Mouse (Mus musculus) megakaryocyte progenitor cell, adult 5-6 weeks (primary cell): Measurements from ENCODE around the gene Bcr. TPM values are rescaled to one million over a fixed set of nuclear protein-coding genes. Genes with fewer than 3 reads are reported as not detected.
A peak's percentile ranks its signal among the peaks of the same experiment; 100 is the strongest.

ENCODE experiments used
- ATAC-seq: replicated peaks from 2 replicates; pipeline ENCODE4 v1.8.0; 2016; ENCODE audit warnings: mild to moderate bottlenecking, moderate TSS enrichment, inconsistent platforms; ENCODE audit not compliant: poor library complexity
- total RNA-seq, 2 experiments: library from RNA; stranded (forward) in 1 of 2; stranded (reverse) in 1 of 2; fragments of 157-497, 149-512 nt in 1 of 2; fragments of 200-1000 nt in 1 of 2; gene quantifications; 2 replicates each; pipeline versions ENCODE4 v1.2.3 to v1.2.4; 2015 to 2017

Bcr gene
- total RNA-seq, 2 experiments from 2014 or later: 18.6 to 28.2 TPM

DNA sequence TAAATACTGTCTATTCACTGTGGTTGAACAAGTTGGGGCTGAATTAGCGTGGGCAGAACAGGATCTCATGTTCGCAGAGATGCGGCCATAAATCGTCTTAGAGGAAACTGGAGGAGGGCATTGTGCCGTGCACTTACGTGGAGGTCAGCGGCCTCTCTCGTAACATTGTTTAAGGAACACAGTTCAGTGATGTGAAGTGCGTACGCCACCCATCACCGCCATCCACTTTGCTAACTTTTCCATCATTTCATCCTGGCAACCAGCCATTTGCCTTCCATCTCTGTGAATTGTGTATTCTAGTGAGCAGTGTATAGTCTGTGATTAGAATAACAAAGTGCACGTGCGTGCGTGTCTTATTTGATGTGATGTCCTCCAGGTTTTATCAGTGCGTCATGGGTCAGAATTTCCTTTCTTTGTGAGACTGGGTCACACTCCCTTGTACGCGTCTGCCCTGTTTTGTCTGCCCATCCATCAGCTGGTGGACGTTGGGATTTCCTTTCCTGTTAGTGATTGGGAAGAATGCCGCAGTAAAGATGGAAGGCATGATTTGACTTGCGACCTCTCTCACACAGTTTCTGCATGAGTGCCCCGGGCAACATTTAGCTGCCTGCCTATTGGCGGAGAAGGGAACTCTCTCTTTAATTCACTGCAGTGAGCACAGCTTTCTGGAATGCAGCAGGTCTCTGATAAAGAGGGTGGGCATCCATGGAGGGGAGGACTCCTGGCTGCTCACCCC lies 33.0 kb downstream of the Bcr start:
- peak; percentile 10; the same call in 1 of the 2 replicates for ATAC-seq

DNA sequence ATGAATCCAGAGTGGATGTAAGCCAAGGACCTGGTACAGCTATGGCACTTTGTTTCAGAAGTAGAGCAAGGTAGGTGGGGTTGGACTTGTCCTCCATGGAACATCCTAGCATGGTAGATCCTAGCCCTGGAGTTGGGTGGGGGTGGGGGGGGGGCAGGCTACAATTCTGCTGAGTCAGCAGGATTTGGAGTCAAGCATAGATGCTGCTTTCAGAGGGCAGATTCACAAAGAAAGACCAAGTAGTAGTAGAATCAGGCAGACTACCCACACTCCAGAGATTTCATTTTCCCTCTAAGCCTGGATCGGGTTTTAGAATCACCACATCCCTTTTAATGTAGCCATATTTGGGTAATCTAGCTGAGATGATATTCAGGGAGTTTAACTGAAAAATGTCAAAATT lies 33.9 kb downstream of the Bcr start:
- ATAC-seq: no peak

DNA sequence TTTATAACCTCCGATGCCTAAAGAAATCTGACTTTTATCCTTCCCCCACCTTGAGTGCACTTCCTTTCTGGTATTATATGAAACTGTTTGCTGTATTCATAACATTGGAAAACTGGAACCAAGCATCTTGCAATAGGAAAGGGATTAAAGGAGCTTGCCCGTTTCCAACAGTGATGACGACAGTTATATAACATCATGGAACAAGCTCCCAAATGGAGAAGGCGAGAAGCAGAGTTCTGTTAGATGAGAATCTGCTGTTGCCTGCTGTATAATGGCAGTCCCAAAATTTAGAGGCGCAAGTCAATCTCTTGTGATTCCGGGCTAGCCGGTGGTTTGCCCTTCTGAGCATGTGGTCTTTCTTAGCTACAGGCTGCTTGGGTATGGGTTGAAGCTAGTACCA lies 34.8 kb downstream of the Bcr start:
- ATAC-seq: no peak

DNA sequence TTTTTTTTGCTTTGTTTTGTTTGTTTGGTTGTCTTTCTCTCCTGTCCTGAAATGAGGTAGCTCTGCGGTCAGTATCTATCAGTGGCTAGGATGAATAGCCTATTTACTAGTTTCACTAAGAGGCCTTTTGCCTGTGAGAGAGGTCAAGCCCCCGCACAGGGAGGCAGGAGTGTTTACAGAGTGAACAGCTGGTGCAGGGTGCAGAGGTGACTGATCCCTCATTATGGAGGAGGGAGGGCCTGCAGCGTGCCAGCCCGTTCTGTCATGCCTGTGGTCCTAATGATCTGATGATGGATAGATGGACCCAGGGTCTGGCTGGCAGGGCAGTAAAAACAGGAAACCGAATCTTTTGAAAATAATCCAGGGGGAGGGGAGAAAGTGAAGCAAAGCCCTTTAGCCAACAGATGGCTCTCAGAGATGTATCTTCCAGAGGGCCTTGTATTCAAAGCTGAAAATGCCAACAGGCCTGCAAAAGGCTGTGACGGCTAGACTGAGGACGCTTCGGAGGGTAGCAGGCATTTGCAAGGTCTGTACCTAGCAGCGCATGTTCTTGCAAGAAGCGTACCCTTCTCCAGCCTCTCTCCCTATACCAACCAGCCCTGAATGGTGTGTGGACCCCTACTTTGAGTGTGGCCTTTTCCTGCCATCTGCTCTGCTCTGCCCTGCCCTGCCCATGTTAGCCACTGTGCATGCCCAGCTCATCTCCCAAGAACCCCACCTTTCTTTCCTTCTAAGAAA lies 38.2 kb downstream of the Bcr start:
- no peak for ATAC-seq

DNA sequence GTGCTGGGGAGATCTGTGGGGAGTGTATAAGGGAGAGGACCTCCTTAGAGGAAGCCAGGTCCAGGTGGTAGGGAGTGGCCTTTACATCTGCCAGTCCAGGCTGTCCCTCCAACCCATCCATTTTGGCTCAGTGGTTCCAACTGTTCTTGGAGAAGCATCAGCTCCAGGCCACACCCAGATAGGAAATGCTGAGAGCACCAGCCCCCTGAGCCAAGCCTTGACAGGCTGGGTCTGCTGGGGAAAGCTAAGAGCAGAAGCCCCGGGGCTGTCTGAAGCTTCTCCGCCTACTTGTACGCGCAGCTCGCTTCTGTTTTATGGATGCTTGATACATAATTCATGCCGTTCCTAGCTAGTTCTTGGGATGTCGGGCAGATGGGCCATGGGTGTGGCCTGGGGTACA lies 39.9 kb downstream of the Bcr start:
- ATAC-seq: no peak

DNA sequence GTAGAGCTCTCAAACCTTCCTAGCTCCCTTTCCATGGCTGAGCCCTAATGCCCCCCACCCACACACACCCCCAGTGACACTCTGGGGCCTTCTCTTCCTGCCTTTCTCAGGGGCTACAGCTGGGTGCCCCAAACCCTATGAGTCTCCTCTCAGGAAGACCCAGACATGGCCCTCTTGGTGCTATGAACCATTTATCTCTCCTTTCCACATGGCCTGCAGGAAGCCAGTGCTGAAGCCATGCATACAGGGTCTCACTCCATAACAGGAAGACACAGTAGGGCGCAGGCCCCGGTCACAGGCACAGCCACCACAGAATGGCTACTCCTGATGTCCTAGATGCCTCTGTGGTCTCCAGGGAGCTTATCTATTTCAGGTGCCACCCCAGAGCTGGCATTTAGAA lies 43.1 kb downstream of the Bcr start:
- peak; percentile 26; the same call in 1 of the 2 replicates for ATAC-seq

DNA sequence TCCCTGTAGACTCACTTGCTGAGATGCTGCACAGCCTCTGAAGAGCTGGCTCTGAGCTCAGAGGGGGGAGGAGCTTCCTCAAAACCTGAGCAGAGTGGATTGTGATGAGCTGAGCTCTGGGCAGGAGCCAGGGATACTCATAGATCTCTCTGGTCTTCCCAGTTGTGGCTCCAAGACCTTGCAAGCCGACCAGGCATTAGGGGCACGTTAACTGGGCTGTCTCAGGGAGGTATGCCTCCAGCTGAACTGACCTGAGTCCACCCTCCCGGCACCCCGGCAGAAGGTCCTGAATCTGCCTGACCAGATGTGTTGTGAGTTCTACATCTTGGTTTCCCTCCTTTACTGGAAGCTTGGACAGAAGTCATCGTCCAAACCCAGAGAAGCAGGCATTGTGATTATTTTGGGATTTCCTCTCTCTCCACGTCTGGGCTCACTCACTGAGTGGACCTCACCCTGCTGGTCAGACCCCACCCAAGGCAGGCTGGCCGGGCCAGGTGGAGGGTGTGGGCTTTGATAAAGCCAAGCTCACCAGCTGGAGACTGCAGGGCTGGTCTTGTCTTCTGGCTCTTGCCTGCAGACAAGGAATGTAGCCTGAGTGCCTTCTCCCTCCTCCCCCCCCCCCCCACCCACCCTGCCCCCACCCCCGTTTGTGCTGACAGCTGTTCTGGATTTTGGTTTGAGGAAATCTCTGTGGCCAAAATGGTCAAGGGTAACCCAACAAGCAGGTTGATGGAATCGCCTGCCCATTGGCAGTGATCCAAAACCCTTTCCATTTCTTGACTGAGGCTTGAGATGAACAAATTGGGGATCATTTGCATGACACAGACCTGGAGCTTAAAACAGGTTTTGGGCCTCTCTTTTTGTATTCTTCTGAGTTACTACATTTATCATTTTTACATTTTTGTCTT lies 44.1 kb downstream of the Bcr start:
- ATAC-seq: peak; percentile 36

DNA sequence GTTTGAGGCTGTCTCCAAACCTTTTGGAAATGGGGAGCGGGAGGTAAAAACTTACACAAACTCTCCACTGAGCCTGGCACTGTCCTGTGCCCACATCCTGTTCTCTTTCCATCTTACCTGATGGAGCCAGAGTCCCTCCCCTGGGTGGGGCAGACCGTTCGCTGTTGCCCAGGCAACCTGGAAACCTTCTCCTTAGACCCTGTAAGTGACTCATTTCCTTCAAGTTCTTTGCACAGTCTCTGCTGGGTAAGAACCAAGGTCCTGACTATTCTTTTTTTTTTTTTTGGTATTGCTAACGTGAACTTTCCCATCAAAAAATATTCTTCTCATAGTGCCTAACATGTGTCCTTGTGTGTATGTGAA lies 44.7 kb downstream of the Bcr start:
- ATAC-seq: peak; percentile 54

DNA sequence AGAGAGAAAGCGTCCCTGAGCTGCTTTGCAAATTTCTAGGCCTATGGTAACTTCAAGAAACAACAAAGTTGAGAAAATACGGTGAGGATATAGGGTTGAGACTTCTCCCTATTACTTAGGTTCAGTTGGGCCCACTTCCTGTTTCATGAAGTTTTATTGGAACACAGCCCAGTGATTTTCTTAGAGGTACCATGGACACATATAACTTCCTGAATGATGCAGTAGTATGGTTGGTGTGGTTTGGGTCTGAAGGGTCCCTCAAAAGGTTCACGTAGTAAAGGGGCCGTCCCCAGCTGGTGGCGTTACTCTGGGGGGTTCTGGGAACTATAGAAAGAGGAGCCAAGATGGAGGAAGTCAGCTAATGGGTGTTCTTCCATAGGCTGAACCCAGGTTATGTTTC lies 45.3 kb downstream of the Bcr start:
- ATAC-seq: peak; percentile 83

DNA sequence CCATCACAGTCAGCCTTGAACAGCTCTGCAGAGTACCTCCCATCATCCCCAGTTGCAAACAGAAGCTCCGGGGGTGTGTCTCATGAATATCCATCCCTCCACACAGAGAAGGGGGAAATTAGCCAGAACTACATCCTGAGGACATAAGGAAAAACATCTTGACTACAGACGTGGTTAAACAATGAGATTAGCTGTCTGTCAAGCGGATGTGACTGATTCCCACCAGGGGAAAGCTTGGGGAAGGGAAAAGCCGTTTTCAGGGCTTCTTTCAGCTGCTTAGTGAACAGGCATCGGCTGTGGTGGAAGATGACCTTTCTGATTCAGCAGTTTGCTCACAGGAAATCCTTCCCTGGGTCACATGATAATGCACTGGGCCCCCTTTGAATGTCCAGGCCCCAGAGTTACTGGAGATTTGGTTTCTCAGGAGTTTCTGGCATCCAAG lies 46.6 kb downstream of the Bcr start:
- no peak for ATAC-seq

DNA sequence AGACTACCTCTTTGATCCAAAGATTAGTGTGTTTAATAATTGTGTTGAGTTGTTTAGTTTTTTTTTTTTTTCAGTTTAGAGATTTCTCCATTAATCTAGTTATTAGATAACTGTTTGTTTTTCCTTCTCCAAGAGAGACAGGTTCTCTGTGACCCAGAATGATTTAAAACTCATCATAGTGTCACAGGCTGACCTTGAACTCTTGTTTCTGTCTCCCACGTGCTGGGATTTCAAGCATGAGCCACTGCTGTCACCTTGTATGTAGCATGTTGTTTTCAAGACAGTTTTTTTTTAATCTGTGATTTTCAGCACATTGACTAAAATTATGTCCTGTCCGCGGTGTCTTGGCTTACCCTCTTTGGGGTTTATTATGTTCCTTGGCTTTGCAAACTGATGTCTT lies 47.7 kb downstream of the Bcr start:
- ATAC-seq: no peak

DNA sequence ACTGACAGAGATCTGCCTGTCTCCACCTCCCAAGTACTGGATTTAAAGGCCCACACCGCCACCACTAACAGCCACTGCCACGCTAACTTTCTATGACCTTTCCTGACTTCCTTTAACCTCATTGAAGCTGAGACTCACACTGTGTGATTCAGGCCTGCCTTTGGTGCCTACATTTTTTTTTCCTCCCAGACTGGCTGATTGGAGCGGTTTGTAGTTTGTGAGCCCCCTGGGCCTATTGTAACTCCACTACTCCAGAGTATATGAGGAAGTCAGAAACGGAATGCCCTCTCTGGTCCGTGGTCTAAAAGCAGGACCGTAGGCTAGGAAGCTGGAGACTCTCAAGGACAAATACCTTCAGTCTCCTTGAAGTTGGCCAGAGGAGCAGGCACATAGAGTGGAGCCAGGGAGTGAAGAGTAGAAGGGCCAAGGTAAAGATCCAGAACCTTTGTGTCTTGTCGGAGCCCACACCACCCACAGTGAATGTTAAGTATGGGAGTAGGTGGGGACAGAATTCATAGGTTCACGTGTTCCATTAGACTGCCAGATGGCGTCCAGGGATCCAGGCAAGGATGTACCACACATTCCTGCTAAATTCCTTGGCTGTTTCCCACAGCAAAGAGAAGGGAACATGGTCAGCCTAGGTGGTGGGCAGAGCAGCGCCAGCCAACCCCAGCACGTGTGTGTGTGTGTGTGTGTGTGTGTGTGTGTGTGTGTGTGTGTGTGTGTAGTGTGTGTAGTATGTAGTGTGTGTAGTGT lies 51.2 kb downstream of the Bcr start:
- 0 out of 2 replicates have a peak, but pooled peaks have one; percentile 17 for ATAC-seq

DNA sequence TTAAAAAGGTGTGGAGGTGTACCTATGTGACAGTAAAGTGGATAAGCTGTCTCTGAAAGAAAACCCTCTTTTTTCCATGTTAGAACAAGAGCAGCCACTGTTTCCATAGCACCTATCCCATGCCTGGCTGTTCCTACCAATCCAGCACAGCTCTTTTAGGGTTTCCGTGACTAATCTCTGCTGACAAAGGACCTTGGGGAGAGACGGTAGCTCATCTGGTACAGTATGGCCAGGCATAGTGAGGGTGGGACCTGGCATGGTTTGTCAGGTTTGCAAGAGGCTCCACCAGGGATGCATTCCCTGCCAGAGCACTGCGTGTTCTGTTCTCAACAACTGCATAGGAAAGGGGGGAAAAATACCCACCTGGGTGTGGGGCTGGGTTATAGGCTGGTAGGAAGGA lies 52.0 kb downstream of the Bcr start:
- no peak for ATAC-seq

DNA sequence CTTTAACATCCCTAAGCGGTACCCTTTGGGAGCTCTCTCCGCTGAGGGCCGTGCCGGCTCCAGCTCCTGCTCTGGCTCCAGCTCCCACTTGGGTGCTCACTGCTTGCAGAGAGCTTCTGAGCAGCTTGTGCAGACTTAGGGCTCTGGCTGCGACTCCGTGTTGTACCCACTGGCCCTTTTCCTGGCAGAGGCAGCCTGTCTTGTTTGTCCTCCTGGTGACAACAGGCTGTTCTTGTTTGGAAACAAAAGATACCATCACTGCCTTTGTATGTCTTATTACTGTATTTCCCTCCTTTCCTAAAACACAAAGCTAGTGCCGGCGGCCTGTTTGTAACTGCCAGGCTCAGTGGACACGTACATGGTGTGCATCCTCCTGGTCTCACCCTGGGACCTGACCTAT lies 53.2 kb downstream of the Bcr start:
- ATAC-seq: no peak

DNA sequence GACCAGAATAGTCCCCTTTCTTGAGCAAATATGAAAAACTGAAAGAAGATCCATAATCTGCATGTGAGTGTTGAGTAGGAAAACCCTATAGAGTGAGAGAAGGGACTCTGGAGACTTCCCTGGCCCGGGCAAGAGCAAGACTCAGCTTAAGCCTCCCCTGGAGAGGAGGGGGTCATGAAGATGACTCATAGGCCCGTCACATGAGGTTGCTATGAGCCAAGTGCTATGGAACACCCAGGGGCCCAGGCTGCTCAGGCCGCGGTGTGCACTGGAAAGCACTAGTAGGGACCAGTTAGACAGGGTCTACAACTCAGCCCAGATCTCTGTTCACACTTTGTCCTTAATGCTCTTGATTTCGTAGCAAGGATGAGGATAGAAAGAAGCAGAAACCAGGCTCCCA lies 54.8 kb downstream of the Bcr start:
- no peak for ATAC-seq

DNA sequence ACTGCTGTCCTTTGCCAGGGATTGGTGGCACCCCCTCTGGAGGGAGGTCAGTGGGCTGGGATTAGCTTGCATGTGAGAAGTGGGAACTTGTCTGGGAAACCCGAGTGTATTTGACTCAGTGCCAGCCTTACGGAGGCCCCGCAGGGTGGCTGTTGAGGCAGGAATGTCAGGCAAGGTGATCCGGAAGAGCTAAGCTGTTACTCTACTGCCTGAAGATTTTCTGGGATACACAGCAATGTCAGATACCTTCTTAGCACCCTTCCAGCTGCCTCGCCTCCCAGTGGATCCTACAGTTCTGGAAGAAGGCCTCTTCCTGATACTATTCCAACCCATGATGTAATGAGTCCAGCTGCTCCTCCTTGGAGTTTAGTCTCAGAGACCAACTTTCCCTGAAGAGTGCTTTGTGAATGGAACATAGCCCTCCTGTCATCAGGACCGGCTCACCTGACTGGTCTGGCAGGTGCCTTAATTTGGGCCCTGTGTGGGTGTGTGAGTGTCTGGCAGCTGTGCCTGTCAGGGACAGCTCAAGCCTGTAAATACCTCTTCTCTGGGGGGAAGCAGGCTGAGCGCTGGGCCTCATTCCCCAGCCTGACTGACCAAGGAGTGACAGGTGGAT lies 56.6 kb downstream of the Bcr start:
- no peak for ATAC-seq

DNA sequence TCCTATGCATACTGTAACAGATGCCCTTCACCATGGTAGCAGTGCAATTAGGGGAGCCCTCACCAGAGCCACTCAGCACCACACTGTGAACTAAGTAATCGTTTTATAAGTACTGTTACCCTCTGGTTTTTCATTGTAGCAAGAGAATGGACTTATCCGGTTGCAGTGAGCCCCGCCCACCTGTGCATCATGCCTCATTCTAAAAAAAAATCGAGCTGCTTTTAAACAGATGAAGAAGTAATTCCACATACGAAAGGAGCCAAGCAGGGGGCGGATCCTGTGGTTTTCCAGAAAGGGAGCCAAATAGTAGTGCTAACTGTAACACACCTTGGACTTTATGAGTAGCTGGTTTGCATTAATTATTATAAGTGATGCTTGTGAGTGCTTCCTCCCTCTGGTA lies 58.1 kb downstream of the Bcr start:
- no peak for ATAC-seq

DNA sequence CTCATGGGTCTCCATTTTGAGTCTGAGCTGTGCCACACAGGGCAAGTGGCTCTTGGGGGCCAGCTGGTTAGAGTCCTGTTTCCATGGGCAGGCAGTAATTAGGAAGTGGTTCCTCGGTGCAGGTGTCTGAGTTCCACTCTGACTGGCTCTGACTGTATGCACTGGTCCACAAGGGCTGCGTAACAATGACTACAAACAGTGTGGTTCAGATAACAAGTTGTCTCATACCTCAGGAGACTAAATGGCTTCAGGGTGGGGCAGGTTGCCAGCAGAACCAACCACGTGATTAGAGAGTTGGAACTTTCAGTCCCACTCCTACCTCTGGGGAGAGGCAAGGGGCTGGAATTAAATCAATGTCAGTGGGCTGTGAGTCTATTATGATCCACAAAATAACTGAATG lies 59.0 kb downstream of the Bcr start:
- peak; percentile 63 for ATAC-seq

DNA sequence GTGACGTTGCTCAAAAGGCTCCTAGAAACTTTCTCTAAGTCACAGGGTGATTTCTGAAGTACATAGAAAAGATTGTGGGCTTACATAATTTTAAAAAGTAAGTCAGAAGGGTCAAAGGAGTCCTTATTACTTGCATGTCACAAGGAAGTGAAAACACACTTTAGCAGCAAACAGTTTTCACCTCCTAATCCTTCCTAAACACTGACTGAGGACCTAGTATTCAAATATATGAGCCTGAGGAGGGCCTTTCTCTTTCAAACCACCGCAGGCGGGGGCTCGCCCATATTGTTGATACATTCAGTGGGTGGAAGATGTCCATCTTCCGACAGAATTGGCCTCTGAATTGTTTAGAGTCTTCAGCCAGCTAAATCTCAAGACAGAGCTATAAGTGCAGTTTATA lies 59.8 kb downstream of the Bcr start:
- no peak for ATAC-seq

DNA sequence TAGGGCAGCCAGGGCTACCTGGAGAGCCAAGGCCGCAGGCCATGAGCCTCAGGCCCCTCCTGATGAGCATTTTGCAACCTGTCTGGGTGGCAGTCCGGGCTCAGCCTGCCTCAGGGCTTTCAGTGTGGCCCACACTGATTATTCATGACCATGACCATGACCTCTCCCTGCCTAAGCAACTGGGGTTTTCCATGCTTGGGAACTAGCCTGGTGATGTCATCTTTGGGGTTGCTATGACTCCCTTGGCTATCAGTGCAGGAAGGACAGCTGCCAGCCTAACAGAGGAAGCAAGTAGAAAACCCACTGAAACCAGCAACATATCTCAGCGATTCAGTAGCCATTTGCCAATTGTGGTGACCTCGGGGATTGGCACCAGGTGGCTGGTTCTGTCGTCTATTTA lies 60.6 kb downstream of the Bcr start:
- peak; percentile 63 for ATAC-seq
